Mouse (Mus musculus) kidney, postnatal 25 days (tissue): Measurements from ENCODE around the gene Ap3b1.

Experiments
- DNase-seq, 2 experiments: peaks; one replicate each; pipeline ENCODE4 v3.0.0; 2021; ENCODE audit warnings: mixed read lengths in 2 of 2

Ap3b1 gene

DNA sequence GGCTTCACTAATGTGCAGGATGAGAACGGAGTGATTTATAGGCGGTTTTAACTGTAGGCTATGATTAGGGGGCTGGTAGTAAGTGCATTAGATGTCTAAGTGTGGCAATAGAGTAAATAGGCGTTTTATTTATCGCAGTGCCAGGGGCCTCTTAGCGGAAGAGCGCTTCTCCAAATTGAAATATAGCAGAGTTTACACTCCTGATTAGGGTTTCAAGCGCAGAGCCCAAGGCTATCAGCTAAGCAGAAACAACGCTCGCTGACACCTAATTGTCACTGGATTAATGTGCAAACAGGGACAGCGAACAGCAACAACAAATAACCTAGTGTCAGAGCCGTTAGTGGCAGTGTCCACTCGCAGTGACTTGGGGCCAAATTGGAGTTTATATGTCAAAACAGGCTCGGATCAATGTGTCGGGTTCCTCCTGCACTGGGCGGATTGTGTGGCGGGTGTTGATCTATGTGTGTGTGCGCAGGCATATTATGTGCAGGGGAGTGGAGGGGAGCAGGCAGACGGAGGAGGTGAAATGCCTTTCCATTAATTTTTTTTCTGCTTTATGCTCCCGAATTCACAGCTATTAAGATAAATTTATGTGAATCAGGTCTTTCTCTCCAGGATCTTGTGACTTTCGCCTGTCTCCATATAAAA is 237.8 kb downstream of the Ap3b1 start:
- DNase-seq = no peak

DNA sequence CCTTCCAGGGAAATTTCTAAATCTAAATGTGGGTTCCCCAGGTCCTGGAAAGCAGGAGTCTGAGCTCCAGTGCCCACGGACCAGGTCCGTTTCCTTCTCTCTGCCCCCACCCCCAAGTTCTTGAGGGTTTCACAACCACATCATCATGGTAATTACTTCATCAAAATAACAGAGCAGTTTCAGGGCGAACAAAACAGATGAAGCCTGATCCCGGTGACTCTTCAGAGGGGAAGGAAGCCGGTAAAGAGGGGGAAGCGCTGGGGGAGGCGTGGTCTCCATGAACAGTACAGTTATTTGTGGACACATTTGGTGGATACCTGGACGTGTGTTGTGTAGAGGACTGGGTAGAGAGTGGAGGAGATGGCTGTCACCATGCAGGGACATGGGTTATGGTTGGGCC is 241.0 kb downstream of the Ap3b1 start:
- no peak for DNase-seq

DNA sequence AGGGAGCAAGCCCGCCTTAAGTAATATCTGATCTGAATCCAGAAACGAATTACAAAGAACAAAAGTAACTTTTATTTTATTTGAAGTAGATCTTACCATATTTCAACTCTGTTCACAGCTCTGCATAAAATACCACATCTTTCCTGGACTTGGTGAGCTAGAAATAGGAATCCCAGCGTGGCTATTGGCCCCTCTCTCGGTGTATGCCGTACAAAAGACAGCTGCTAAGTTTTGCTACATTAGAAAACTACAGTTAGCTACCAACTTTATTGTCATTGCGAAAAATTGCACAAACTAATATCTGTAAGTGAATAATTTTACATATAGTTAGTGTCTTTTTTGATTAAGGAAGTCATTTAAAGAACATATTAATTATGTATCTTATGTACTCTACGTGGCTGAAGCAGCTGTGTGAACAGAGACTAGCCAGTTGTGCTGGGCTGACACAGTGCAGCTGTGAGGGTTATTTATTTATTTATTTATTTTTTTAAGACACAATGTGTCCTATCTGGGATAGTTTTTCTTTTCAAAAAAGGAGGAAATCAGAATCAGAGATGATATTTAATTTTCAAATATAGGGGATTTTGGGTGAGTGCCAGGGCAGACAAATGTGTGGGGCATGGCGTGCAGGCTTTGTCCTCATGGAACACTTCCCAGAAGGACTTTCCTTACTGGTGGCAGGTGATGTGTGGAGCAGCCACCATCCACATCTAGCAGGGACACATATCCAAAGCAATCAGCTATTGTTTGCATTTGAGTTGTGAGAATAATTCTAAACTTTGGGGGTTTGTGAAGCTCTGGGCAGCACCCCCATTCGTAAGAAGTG is 248.5 kb downstream of the Ap3b1 start:
- DNase-seq = no peak

DNA sequence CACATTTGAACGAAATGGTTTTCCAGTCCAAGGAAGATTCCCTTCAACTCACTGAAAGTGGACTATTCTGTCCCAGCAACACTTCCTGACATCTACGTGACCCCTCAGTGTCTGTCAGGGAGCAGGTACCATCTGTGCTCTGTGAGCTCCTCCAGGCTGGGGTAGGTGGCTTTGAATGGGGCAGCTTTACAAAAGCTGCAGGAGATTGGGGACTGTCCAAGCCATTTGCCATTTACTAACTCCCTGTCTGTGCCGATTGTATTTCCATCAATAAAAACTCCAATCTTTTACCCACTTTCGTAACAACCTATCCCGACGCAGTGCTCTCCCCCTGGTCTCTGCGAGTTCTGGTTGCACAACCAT is 249.1 kb downstream of the Ap3b1 start:
- no peak for DNase-seq

DNA sequence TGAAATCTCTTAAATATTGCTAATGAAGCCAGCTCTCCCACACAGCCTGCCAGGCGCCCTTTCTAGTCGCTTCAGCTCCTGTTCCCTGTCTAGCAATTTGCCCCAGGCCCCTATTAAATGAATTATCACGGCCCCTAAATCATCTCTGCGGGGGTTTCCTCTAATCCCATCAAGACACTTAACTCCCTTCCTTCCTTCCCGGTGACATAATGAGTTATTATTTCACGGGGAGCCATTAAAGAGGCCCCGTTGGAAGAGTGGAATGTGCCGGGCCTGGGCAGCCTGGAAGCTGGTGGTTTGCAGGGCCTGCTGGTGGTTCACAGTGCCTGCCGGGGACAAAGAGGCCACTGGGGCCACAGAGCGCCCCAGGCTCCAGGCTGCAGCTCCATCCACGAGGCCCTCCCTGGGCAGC is 249.7 kb downstream of the Ap3b1 start:
- no peak for DNase-seq

DNA sequence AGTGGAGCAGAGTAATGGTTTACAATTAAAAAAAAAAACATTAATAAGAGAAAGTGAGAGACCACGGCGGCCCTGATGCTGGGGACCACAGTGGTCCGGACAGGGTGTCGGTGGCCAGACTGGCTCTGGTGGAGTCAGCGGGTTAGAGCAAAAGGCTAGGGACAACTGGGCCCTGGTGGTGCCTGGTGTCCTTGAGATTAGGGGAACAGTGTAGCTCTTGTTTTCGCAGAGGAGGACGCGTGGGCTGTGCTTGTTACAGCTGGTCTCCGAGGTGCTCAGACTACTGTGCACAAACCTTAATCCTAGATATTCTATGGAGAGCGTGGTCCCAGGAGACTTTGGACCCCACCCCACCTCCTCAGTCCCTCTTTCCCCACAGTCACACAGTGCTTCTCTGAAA is 250.2 kb downstream of the Ap3b1 start:
- no peak for DNase-seq
